Mouse (Mus musculus) heart, adult 2 months (tissue): Measurements from ENCODE around the gene Phf1. TPM values are rescaled to one million over a fixed set of nuclear protein-coding genes. Genes with fewer than 3 reads are reported as not detected.

Experiments used
- DNase-seq, 2 experiments: peaks; one replicate each; pipeline ENCODE4 v3.0.0; 2021
- H3K27ac ChIP-seq: fragments of 200-600 bp; 2 replicates; pipeline ENCODE4 v1.8.1; 2022
- H3K27me3 ChIP-seq: fragments of 200-500 bp; 2 replicates; pipeline ENCODE4 v1.6.1; 2012; ENCODE audit warnings: mild to moderate bottlenecking, low read length, inconsistent platforms, mixed read lengths; ENCODE audit not compliant: control insufficient read depth, insufficient read depth
- H3K36me3 ChIP-seq: fragments of 200-500 bp; 2 replicates; pipeline ENCODE4 v1.6.1; 2012; ENCODE audit warnings: low read length, inconsistent platforms; ENCODE audit not compliant: control insufficient read depth, insufficient read depth
- H3K4me1 ChIP-seq: fragments of 200-500 bp; 2 replicates; pipeline ENCODE4 v1.6.1; 2011; ENCODE audit warnings: low read length; ENCODE audit not compliant: control insufficient read depth, insufficient read depth
- H3K4me3 ChIP-seq: fragments of 200-600 bp; 2 replicates; pipeline ENCODE4 v1.8.1; 2022
- H3K79me2 ChIP-seq: fragments of 200-500 bp; replicated peaks from 2 replicates; pipeline ENCODE4 v1.6.1; 2012; ENCODE audit warnings: mild to moderate bottlenecking, inconsistent platforms, low read length, moderate library complexity, mixed read lengths; ENCODE audit not compliant: control insufficient read depth, insufficient read depth
- H3K9ac ChIP-seq: fragments of 200-500 bp; 2 replicates; pipeline ENCODE4 v1.6.1; 2012; ENCODE audit warnings: low read depth, mild to moderate bottlenecking, control low read depth, inconsistent platforms, low read length, mixed read lengths
- CTCF ChIP-seq: fragments of 200-600 bp; IDR thresholded peaks from 2 replicates; pipeline ENCODE4 v1.8.1; 2022; ENCODE audit warnings: antibody characterized with exemption, mild to moderate bottlenecking, moderate library complexity
- EP300 ChIP-seq: fragments of 200-500 bp; IDR thresholded peaks from 2 replicates; pipeline ENCODE4 v1.6.1; 2011; ENCODE audit warnings: low read depth, low read length, control low read depth; ENCODE audit not compliant: insufficient read depth
- POLR2A ChIP-seq: fragments of 200-500 bp; IDR thresholded peaks from 2 replicates; pipeline ENCODE4 v1.6.1; 2011; ENCODE audit warnings: mild to moderate bottlenecking, low read depth, low read length, control low read depth; ENCODE audit not compliant: insufficient read depth
- WGBS: fragments of 180-500 bp; shearing (Covaris S2); methylation state at CpG from one replicate; pipeline ENCODE4 v1.1.7; 2018; 5-methylcytosine and 5-hydroxymethylcytosine counted together
- intact Hi-C: fragments of 180-260 bp; cut with DNase I; formaldehyde crosslinking; loops from one replicate; pipeline ENCODE4 v1.15.1; 2025
- polyA plus RNA-seq: library from polyadenylated mRNA; depleted of rRNA; stranded (reverse); fragments of >200 nt; gene quantifications from 2 replicates; pipeline ENCODE4 v1.2.3, GENCODE M21; 2012
- total RNA-seq, 2 experiments: library from RNA; stranded (reverse); gene quantifications; 2 replicates each; pipeline ENCODE4 v1.2.3; 2021

The Phf1 gene
- total and polyA plus RNA-seq, 3 experiments, result 17.8 to 36.8 (median 18.1) TPM

DNA sequence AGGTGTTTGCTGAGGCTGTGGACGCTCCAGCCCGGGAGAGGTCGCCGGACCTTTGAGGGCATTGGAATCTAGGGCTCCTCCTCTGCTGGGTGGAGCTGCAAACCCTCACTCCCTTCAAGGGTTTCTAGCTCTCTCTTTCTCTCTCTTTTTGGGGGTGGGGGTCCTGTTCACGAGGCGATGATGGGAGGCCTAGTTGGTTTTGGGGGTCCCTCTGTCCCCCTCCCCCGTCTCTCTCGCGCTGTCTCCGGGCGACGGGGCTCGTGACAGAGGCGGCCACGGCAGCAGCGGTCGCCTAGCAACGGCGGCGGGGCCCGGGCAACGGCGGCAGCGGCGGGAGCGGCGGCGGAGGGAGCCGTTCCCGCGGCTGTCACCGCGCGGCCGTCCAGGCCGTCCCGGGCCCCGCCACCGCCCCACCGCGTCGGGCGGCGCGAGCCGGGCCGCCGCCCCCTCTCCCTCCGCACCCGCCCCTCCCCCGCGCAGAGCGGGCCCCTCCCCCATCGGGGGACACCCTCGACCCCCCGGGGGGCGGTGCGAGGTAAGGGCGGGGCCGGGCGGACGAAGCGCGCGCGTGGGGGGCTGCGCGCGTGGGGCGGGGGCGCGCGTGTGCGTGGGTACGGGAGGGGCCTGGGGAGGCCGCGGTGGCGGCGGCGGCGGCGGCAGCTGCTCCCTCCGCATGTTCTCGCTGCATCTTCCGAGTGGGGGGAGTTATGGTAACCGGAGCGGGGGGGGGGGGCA is 15.6 kb downstream of the Phf1 start:
- H3K36me3 ChIP-seq, result no peaks in the 10 kb centered on the region
- H3K9ac ChIP-seq, result peak overlapping the region; percentile 76
- no peaks in the 10 kb centered on the region for H3K79me2 ChIP-seq
- peaks cover 1% of the 10 kb centered on the region for H3K4me1 ChIP-seq
- H3K27ac ChIP-seq, result no peak overlapping the region; the same call in 1 of the 2 replicates
- peak; percentile 73 to 78 for DNase-seq
- TF ChIP-seq CTCF (0 out of 2 replicates have a peak, but pooled peaks have one; percentile 8), POLR2A (no peak)
- intact Hi-C loops, result no loop called here
- H3K4me3 ChIP-seq, result peak overlapping the region; percentile 66
- H3K27me3 ChIP-seq, result no peaks in the 10 kb centered on the region
- 0% methylated on average over 55 of the region's 87 CpGs for WGBS

- no peaks in the 10 kb centered on the region for H3K36me3 ChIP-seq
- H3K27me3 ChIP-seq, result no peaks in the 10 kb centered on the region
- no peak overlapping the region for H3K9ac ChIP-seq
- no peak for DNase-seq
- no peak overlapping the region for H3K27ac ChIP-seq
- intact Hi-C loops, result no loop called here
- H3K4me1 ChIP-seq, result peaks cover 1% of the 10 kb centered on the region
- 25% methylated on average over 12 of the region's 14 CpGs for WGBS
- no peak overlapping the region for H3K4me3 ChIP-seq
- TF ChIP-seq POLR2A (no peak), CTCF (peak; percentile 45)
- no peaks in the 10 kb centered on the region for H3K79me2 ChIP-seq
Observed at GRCm38 (mm10) chr17:26949051-26949577, 16.3 kb downstream of the Phf1 start.

GRCm38 (mm10) chr17:26949866-26950265 is 17.0 kb downstream of the Phf1 start:
- Histone ChIP-seq H3K4me3 (no peak overlapping the region), H3K27me3 (no peaks in the 10 kb centered on the region), H3K79me2 (no peaks in the 10 kb centered on the region), H3K9ac (no peak overlapping the region), H3K27ac (no peak overlapping the region), H3K36me3 (no peaks in the 10 kb centered on the region), H3K4me1 (peaks cover 1% of the 10 kb centered on the region)
- WGBS, result 71% methylated on average over 5 of the region's 5 CpGs
- DNase-seq, result no peak
- TF ChIP-seq CTCF (no peak), EP300 (no peak), POLR2A (no peak)
- intact Hi-C loops, result no loop called here

DNA sequence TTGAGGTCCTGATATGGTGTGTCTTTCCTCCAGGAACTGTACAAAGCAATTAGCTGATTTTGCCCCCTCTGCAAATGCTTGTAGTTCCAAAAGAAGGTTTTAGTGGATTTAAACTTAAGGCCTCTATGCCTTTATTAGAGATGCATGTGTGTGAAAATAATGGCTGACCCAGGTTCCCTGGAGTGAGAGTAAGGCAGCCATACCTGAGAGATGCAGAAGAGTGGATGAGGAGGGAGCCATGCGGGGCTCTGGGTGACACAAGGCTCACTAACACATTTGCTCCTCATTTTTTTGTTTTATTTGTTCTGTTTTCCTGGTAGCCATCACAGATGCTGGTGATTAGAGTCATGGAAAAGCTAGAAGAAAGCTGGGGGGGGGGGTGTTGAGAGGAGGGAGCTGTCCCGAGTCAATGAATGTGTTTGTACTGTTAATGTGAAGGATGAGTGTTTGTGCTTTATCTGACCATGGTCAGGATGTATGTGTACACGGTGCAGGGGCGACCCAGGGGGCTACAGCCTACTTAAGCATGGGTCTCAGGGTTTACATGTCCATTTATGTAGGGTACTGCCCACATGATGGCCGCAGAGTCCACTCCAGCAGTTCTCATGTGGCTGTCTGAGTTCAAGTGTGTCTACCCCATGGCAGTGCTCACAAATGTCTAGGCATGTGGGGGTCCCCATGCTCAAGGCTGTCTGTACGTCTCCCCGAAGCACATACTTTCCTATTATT is 17.9 kb downstream of the Phf1 start:
- no peak overlapping the region for H3K9ac ChIP-seq
- peaks cover 1% of the 10 kb centered on the region for H3K4me1 ChIP-seq

GRCm38 (mm10) chr17:26951406-26951805 is 18.6 kb downstream of the Phf1 start:
- peak overlapping the region; percentile 29; the same call in 1 of the 2 replicates for H3K4me3 ChIP-seq
- no peak for TF ChIP-seq CTCF
- no peak for TF ChIP-seq EP300
- TF ChIP-seq POLR2A, result no peak
- H3K9ac ChIP-seq, result no peak overlapping the region
- peak; percentile 68 to 72 for DNase-seq
- H3K79me2 ChIP-seq, result no peaks in the 10 kb centered on the region
- no peaks in the 10 kb centered on the region for H3K36me3 ChIP-seq
- H3K27me3 ChIP-seq, result no peaks in the 10 kb centered on the region
- intact Hi-C loops, result no loop called here
- no peak overlapping the region for H3K27ac ChIP-seq
- peaks cover 1% of the 10 kb centered on the region for H3K4me1 ChIP-seq
- WGBS, result 14% methylated on average over 11 of the region's 11 CpGs

More for the DNA sequence above, 17.9 kb downstream of the Phf1 start:
- 45% methylated on average over 7 of the region's 7 CpGs for WGBS
- Histone ChIP-seq H3K79me2 (no peaks in the 10 kb centered on the region), H3K36me3 (no peaks in the 10 kb centered on the region), H3K4me3 (no peak overlapping the region), H3K27ac (no peak overlapping the region), H3K27me3 (no peaks in the 10 kb centered on the region)
- DNase-seq, result no peak
- intact Hi-C loops, result no loop called here
- TF ChIP-seq POLR2A, result no peak
- TF ChIP-seq CTCF, result no peak
- no peak for TF ChIP-seq EP300
